Mouse (Mus musculus) E14TG2a.4 (cell line): Measurements from ENCODE around the gene Hmga2.

Source experiments
- CTCF ChIP-seq: conservative IDR thresholded peaks from 2 replicates; pipeline ENCODE4 v1.5.1; 2014; ENCODE audit warnings: low read length
- NANOG ChIP-seq: IDR thresholded peaks from 2 replicates; pipeline ENCODE4 v1.6.1; 2014; ENCODE audit warnings: borderline replicate concordance, low read length, mixed read lengths

- TF ChIP-seq CTCF (no peak), NANOG (no peak)
These were observed 65.3 kb downstream of the Hmga2 start for GRCm38 (mm10) chr10:120410958-120411357.
